Mouse (Mus musculus) heart, postnatal 0 days (tissue): ENCODE measurements around the gene Arhgap42. TPM values are rescaled to one million over a fixed set of nuclear protein-coding genes. Genes with fewer than 3 reads are reported as not detected.

Source experiments
- ATAC-seq: fragments of 200-750 bp; cut with Nextera tagmentation; 2 replicates; pipeline ENCODE4 v1.8.0; 2017; ENCODE audit warnings: low read depth, moderate number of reproducible peaks, moderate library complexity; ENCODE audit not compliant: insufficient read depth
- DNase-seq: peaks from one replicate; pipeline ENCODE4 v3.0.0-alpha.2; 2016; ENCODE audit warnings: low spot score
- H3K27ac ChIP-seq: fragments of 300-500 bp; sonication (generic); 2 replicates; pipeline ENCODE4 v1.5.1; 2014; ENCODE audit warnings: low read depth, mild to moderate bottlenecking
- H3K27me3 ChIP-seq: fragments of 300-500 bp; sonication (generic); 2 replicates; pipeline ENCODE4 v1.6.1; 2014; ENCODE audit warnings: low read length, mixed read lengths; ENCODE audit not compliant: control insufficient read depth, insufficient read depth
- H3K36me3 ChIP-seq: fragments of 300-500 bp; sonication (generic); replicated peaks from 2 replicates; pipeline ENCODE4 v1.6.1; 2014; ENCODE audit warnings: low read length, mixed read lengths; ENCODE audit not compliant: control insufficient read depth, insufficient read depth
- H3K4me1 ChIP-seq: fragments of 300-500 bp; sonication (generic); 2 replicates; pipeline ENCODE4 v1.6.1; 2014; ENCODE audit warnings: antibody characterized with exemption; ENCODE audit not compliant: control insufficient read depth, insufficient read depth
- H3K4me2 ChIP-seq: fragments of 300-500 bp; sonication (generic); 2 replicates; pipeline ENCODE4 v1.6.1; 2014; ENCODE audit warnings: low read depth, mild to moderate bottlenecking, low read length, moderate library complexity
- H3K4me3 ChIP-seq: fragments of 300-500 bp; sonication (generic); 2 replicates; pipeline ENCODE4 v1.5.1; 2014; ENCODE audit warnings: low read depth, low read length
- H3K9ac ChIP-seq: fragments of 300-500 bp; sonication (generic); replicated peaks from 2 replicates; pipeline ENCODE4 v1.6.1; 2014; ENCODE audit warnings: low read depth, low read length, mixed read lengths
- H3K9me3 ChIP-seq: fragments of 300-500 bp; sonication (generic); replicated peaks from 2 replicates; pipeline ENCODE4 v1.6.1; 2016; ENCODE audit warnings: low read length; ENCODE audit not compliant: control insufficient read depth
- CTCF ChIP-seq: IDR thresholded peaks from 2 replicates; pipeline ENCODE4 v1.5.1; 2016; ENCODE audit warnings: antibody characterized with exemption, control low read depth, low read depth
- EP300 ChIP-seq: IDR thresholded peaks from 2 replicates; pipeline ENCODE4 v1.6.1; 2016; ENCODE audit warnings: antibody characterized with exemption, low read depth
- WGBS: fragments of 180-500 bp; shearing (Covaris S2); extraction: QIAGEN DNeasy Blood & Tissue Kit; methylation state at CpG from one replicate; pipeline ENCODE4 v1.1.7; 2014; 5-methylcytosine and 5-hydroxymethylcytosine counted together
- polyA plus RNA-seq: library from polyadenylated mRNA; unstranded; fragments of >200 nt; fragmentation: Nextera tagmentation; extraction: Ambion mirVana; gene quantifications from 2 replicates; pipeline ENCODE4 v1.2.1, GENCODE M21; 2015
- total RNA-seq: library from RNA; depleted of rRNA; stranded (reverse); fragments of >200 nt; gene quantifications from 2 replicates; pipeline ENCODE4 v1.2.3, GENCODE M21; 2014; ENCODE audit warnings: low replicate concordance

Gene Arhgap42
- total and polyA plus RNA-seq, 2 experiments from 2014 or later = 4.6 to 8.1 TPM

- TF ChIP-seq CTCF (no peak), EP300 (no peak)
- H3K36me3 ChIP-seq = no peaks in the 10 kb centered on the region
- no peak overlapping the region for H3K4me2 ChIP-seq
- no peaks in the 10 kb centered on the region for H3K4me1 ChIP-seq
- H3K9ac ChIP-seq = no peak overlapping the region
- no peak overlapping the region for H3K27ac ChIP-seq
- H3K4me3 ChIP-seq = no peak overlapping the region
- H3K9me3 ChIP-seq = no peaks in the 10 kb centered on the region
- 52% methylated on average over 1 of the region's 1 CpGs for WGBS
- DNase-seq (no peak), ATAC-seq (no peak)
- H3K27me3 ChIP-seq = no peaks in the 10 kb centered on the region
Observed at GRCm38 (mm10) chr9:9173091-9173490, 65.8 kb downstream of the Arhgap42 start.

DNA sequence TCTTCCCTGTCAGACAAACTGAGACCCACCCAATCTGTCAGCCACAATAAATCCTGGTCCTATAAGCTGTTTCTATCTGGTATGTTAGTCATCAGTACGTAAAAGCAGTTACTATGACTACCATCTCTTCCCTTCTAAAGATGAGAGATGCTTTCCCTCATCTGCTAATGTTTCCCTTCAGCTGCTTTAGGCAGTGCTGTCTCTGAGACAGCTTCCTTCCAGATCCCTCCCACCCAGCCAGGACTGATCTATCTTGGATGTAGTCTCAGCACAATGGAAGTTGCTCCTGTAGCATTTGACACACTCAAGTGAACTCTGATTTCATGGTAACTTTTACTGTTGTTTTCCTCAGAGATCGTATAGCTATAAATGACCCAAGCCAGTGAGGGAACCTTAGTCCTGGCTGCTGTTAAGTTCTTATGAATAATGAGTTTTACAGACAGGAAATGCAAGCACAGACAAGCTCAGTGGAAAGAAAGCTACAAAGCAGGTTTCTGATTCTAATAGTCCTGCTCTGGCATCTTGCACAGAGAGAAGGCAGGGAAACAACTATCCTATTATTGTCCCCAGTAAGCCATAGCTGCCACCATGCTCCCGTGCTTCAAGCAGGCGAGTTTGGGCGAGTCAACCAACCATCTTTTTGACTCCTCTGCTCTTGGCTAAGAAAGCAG is 67.6 kb downstream of the Arhgap42 start:
- Histone ChIP-seq H3K36me3 (no peaks in the 10 kb centered on the region), H3K27ac (no peak overlapping the region), H3K27me3 (no peaks in the 10 kb centered on the region), H3K4me2 (no peak overlapping the region), H3K9ac (no peak overlapping the region), H3K4me1 (no peaks in the 10 kb centered on the region), H3K4me3 (no peak overlapping the region), H3K9me3 (no peaks in the 10 kb centered on the region)
- DNase-seq (no peak), ATAC-seq (no peak)
- TF ChIP-seq EP300 = no peak
- TF ChIP-seq CTCF = no peak
- WGBS = 63% methylated on average over 5 of the region's 5 CpGs

- H3K27ac ChIP-seq = peak overlapping the region; percentile 33; the same call in 1 of the 2 replicates
- no peaks in the 10 kb centered on the region for H3K27me3 ChIP-seq
- WGBS = 38% methylated on average over 4 of the region's 4 CpGs
- no peaks in the 10 kb centered on the region for H3K9me3 ChIP-seq
- H3K4me1 ChIP-seq = no peaks in the 10 kb centered on the region
- H3K9ac ChIP-seq = no peak overlapping the region
- DNase-seq (no peak), ATAC-seq (peak; percentile 49)
- no peak overlapping the region for H3K4me2 ChIP-seq
- TF ChIP-seq EP300 = no peak
- TF ChIP-seq CTCF = no peak
- no peak overlapping the region for H3K4me3 ChIP-seq
- H3K36me3 ChIP-seq = no peaks in the 10 kb centered on the region
Observed at GRCm38 (mm10) chr9:9165641-9166063, 73.2 kb downstream of the Arhgap42 start.

- DNase-seq = no peak
Observed at GRCm38 (mm10) chr9:9160736-9161135, 78.2 kb downstream of the Arhgap42 start.

DNA sequence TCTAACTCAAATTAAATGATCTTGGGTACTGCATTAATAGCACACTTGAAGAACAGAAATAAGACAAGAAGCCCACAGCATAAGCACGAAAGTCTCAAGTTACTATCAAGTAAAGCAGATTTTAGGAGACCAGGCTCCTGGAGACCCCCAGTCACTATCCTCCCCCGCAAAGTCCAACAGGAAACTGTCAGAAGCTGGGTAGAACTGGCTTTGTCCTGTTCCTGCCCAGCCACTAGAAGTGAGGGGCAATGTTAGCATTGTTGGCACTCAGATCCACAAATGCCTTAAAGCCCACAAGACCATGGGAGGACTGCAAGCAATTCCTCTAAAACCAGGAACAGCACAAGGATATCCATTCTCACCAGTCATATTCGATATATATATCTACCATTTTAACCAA is 80.7 kb downstream of the Arhgap42 start:
- no peak overlapping the region for H3K9ac ChIP-seq
- WGBS = 72% methylated on average over 3 of the region's 3 CpGs
- H3K9me3 ChIP-seq = no peaks in the 10 kb centered on the region
- ATAC-seq (no peak), DNase-seq (no peak)
- H3K36me3 ChIP-seq = no peaks in the 10 kb centered on the region
- H3K4me3 ChIP-seq = no peak overlapping the region
- H3K4me1 ChIP-seq = no peaks in the 10 kb centered on the region
- no peak overlapping the region for H3K27ac ChIP-seq
- H3K27me3 ChIP-seq = no peaks in the 10 kb centered on the region
- no peak overlapping the region for H3K4me2 ChIP-seq
- TF ChIP-seq EP300 (no peak), CTCF (no peak)

More at GRCm38 (mm10) chr9:9160736-9161135, 78.2 kb downstream of the Arhgap42 start:
- H3K4me2 ChIP-seq = no peak overlapping the region
- ATAC-seq = no peak
- TF ChIP-seq EP300 (no peak), CTCF (no peak)
- H3K4me1 ChIP-seq = no peaks in the 10 kb centered on the region
- WGBS = 40% methylated on average over 3 of the region's 3 CpGs
- no peak overlapping the region for H3K27ac ChIP-seq
- no peaks in the 10 kb centered on the region for H3K27me3 ChIP-seq
- no peak overlapping the region for H3K9ac ChIP-seq
- H3K36me3 ChIP-seq = no peaks in the 10 kb centered on the region
- no peak overlapping the region for H3K4me3 ChIP-seq
- no peaks in the 10 kb centered on the region for H3K9me3 ChIP-seq

GRCm38 (mm10) chr9:9157425-9157824 is 81.5 kb downstream of the Arhgap42 start:
- no peak overlapping the region for H3K4me3 ChIP-seq
- H3K27me3 ChIP-seq = no peaks in the 10 kb centered on the region
- DNase-seq (no peak), ATAC-seq (no peak)
- H3K9ac ChIP-seq = no peak overlapping the region
- WGBS = 76% methylated on average over 2 of the region's 2 CpGs
- H3K27ac ChIP-seq = no peak overlapping the region
- H3K9me3 ChIP-seq = no peaks in the 10 kb centered on the region
- TF ChIP-seq CTCF (no peak), EP300 (no peak)
- H3K36me3 ChIP-seq = no peaks in the 10 kb centered on the region
- H3K4me1 ChIP-seq = no peaks in the 10 kb centered on the region
- H3K4me2 ChIP-seq = no peak overlapping the region
